Mouse (Mus musculus): ENCODE data around the gene Nphs1.

- TF ChIP-seq CTCF (IDR thresholded peaks at IDR 0.05; ENCODE audit: extremely low read depth, insufficient read depth, insufficient read length, insufficient replicate concordance) (no peak), POLR2A (IDR thresholded peaks at IDR 0.05; ENCODE audit: low read depth, low read length) (no peak)
These were observed 49.5 kb upstream of the Nphs1 start for GRCm38 (mm10) chr7:30408639-30409038.
